Mouse (Mus musculus) cortical plate, adult 2 months (tissue): ENCODE data around the gene Sag. TPM values are rescaled to one million over a fixed set of nuclear protein-coding genes. Genes with fewer than 3 reads are reported as not detected.

Source experiments
- H3K27ac ChIP-seq: fragments of 200-500 bp; 2 replicates; pipeline ENCODE4 v1.5.1; 2012; ENCODE audit warnings: low read length, control low read depth, inconsistent platforms; ENCODE audit not compliant: insufficient read depth
- H3K4me1 ChIP-seq: fragments of 200-500 bp; 2 replicates; pipeline ENCODE4 v1.6.1; 2011; ENCODE audit warnings: low read length; ENCODE audit not compliant: control insufficient read depth, insufficient read depth
- H3K4me3 ChIP-seq: fragments of 200-500 bp; 2 replicates; pipeline ENCODE4 v1.5.1; 2011; ENCODE audit warnings: mild to moderate bottlenecking, low read length, control low read depth; ENCODE audit not compliant: insufficient read depth
- CTCF ChIP-seq: fragments of 200-500 bp; IDR thresholded peaks from 2 replicates; pipeline ENCODE4 v1.5.1; 2011; ENCODE audit warnings: mild to moderate bottlenecking, control low read depth, low read length; ENCODE audit not compliant: insufficient read depth; ENCODE audit errors: extremely low read depth
- POLR2A ChIP-seq: fragments of 200-500 bp; IDR thresholded peaks from 2 replicates; pipeline ENCODE4 v1.6.1; 2011; ENCODE audit warnings: mild to moderate bottlenecking, low read length, control low read depth; ENCODE audit not compliant: insufficient read depth; ENCODE audit errors: extremely low read depth
- polyA plus RNA-seq: library from polyadenylated mRNA; depleted of rRNA; stranded (reverse); fragments of >200 nt; gene quantifications from 2 replicates; pipeline ENCODE4 v1.2.3, GENCODE M21; 2012

Sag gene
- polyA plus RNA-seq, 1 experiment = 2.2 TPM

DNA sequence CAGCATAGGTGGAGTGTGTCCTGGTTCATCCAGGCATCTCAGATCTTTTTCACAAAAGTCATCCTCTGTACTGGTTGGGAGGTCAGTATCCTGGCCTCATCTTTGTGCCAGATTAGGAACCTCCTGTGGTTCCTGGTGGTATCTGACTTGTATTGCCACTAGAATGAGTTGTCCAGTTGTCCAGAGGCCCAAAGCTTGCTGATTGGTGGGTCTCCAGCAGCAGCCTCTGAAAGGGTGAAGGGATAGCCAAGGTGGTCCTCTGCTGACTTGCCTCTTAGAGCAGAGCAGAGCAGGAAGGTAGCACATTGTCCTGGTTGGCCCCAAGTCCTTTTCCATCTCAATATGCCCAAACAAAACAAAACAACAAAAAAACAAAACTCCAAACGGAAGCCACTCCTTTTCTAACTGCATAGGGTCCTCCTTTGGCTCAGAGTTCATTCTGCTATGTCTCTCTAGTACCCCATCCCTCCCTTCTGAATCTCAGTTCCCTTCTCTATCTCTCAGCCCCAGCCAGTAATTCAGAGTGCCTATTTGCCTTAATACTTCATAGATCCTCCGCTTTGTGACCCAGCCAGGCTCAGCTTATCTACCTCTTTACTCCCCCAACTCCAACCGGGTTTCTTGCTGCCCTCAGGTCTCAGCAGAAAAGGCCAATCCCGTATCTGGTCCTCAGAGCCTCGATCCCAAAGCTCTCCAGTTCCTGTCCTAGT lies 48.8 kb downstream of the Sag start:
- Histone ChIP-seq H3K4me3 (no peak overlapping the region; the same call in 1 of the 2 replicates), H3K4me1 (peaks cover 11% of the 10 kb centered on the region), H3K27ac (no peak overlapping the region)
- TF ChIP-seq CTCF (no peak), POLR2A (no peak)

- H3K4me1 ChIP-seq = peaks cover 11% of the 10 kb centered on the region
- peak within 1 kb of the TSS; percentile 93 for H3K4me3 ChIP-seq
- TF ChIP-seq POLR2A = no peak
- no peak for TF ChIP-seq CTCF
- peak within 1 kb of the TSS; percentile 80 for H3K27ac ChIP-seq
Observed at GRCm38 (mm10) chr1:87852892-87853600, 49.6 kb downstream of the Sag start, which contains the start of gene Dgkd. Dgkd (plus strand) TSS chr1:87853287.

- Histone ChIP-seq H3K4me3 (peak overlapping the region; percentile 93), H3K27ac (peak overlapping the region; percentile 80), H3K4me1 (peaks cover 9% of the 10 kb centered on the region; the same call in 1 of the 2 replicates)
- TF ChIP-seq CTCF (no peak), POLR2A (no peak)
Observed at GRCm38 (mm10) chr1:87853601-87854361, 50.3 kb downstream of the Sag start.

- Histone ChIP-seq H3K4me1 (peaks cover 6% of the 10 kb centered on the region; the same call in 1 of the 2 replicates), H3K4me3 (peak overlapping the region; percentile 93), H3K27ac (peak overlapping the region; percentile 80)
- TF ChIP-seq POLR2A (no peak), CTCF (no peak)
Observed at GRCm38 (mm10) chr1:87854411-87854810, 50.9 kb downstream of the Sag start.

- H3K27ac ChIP-seq = no peak overlapping the region
- peak overlapping the region; percentile 93; the same call in 1 of the 2 replicates for H3K4me3 ChIP-seq
- TF ChIP-seq CTCF (no peak), POLR2A (no peak)
- H3K4me1 ChIP-seq = peaks cover 4% of the 10 kb centered on the region; the same call in 1 of the 2 replicates
Observed at GRCm38 (mm10) chr1:87854851-87855251, 51.4 kb downstream of the Sag start.

- Histone ChIP-seq H3K4me1 (peaks cover 4% of the 10 kb centered on the region; the same call in 1 of the 2 replicates), H3K27ac (no peak overlapping the region), H3K4me3 (no peak overlapping the region; the same call in 1 of the 2 replicates)
- TF ChIP-seq POLR2A = no peak
- TF ChIP-seq CTCF = no peak
Observed at GRCm38 (mm10) chr1:87855522-87855921, 52.0 kb downstream of the Sag start.

DNA sequence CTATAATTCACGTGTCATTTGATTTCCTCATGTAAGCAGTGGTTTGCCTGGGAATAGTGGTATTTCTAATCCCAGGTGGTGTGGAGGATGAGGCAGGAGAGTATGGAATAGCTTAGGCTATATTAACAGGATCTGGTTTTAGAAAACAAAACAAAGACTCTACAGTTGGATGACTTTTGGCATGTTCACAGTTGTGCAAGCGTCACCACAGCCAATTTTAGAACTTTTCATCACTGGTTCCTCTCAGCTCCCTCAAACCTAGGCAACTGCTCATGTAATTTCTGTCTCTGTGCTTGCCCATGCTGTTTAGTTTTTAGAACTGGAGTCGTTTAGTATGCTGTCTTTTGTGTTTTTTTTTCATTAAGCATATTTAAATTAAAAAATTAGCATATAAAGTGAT lies 53.3 kb downstream of the Sag start:
- peaks cover 4% of the 10 kb centered on the region; the same call in 1 of the 2 replicates for H3K4me1 ChIP-seq
- no peak overlapping the region for H3K27ac ChIP-seq
- H3K4me3 ChIP-seq = no peak overlapping the region
- TF ChIP-seq POLR2A = no peak
- TF ChIP-seq CTCF = no peak

DNA sequence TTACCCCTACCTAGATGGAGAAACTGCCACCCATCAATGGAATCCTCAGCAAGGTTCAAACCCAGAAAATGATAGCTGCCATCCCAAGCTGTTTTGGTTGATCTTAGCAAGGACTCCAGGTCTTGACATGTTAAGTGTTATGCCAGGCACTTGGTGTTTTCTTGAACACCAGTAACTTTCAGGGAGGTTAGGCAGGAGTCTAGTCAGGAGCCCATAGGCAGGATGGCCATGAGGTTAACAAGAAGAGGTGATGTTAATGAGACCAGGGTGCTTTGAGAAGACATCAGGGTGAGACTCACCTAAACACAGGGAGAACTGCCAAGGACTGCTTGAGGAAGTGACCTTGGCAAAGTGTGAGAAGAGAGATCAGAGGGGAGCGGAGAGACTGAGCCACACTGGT lies 54.6 kb downstream of the Sag start:
- Histone ChIP-seq H3K27ac (no peak overlapping the region), H3K4me1 (peaks cover 7% of the 10 kb centered on the region), H3K4me3 (no peak overlapping the region)
- TF ChIP-seq CTCF (no peak), POLR2A (no peak)

- Histone ChIP-seq H3K4me1 (peaks cover 7% of the 10 kb centered on the region), H3K4me3 (no peak overlapping the region), H3K27ac (no peak overlapping the region)
- TF ChIP-seq CTCF = no peak
- no peak for TF ChIP-seq POLR2A
Observed at GRCm38 (mm10) chr1:87858529-87858928, 55.0 kb downstream of the Sag start.
